Mouse (Mus musculus): Measurements from ENCODE around the gene Rdh16. TPM values are rescaled to one million over a fixed set of nuclear protein-coding genes. Genes with fewer than 3 reads are reported as not detected.
"Not testable (repeated sequence)": the region's sequence is repeated elsewhere in the genome, so short reads cannot be mapped to it uniquely, and the experiment has no call there.

Gene Rdh16
- polyA plus RNA-seq, 1 experiment from 2014 or later: not detected

- 92% methylated on average over 2 of the region's 2 CpGs for WGBS
- ATAC-seq; H3K4me1 ChIP-seq (replicated peaks; ENCODE audit: control insufficient read depth, insufficient read depth, low read length); H3K4me2 ChIP-seq (ENCODE audit: low read length); H3K4me3 ChIP-seq (replicated peaks; ENCODE audit: low read length); H3K27me3 ChIP-seq (replicated peaks; ENCODE audit: control insufficient read depth, insufficient read depth, low read length); H3K36me3 ChIP-seq (ENCODE audit: control insufficient read depth, insufficient read depth); H3K27ac ChIP-seq (ENCODE audit: low read length); H3K9ac ChIP-seq (replicated peaks; ENCODE audit: low read depth, low read length); H3K9me3 ChIP-seq (ENCODE audit: control insufficient read depth, low read length): not testable (repeated sequence)
These were observed 20.9 kb downstream of the Rdh16 start for GRCm38 (mm10) chr10:127821806-127822205.

- no peak for ATAC-seq
- no peak overlapping the region for H3K27ac ChIP-seq (ENCODE audit: low read length)
- H3K36me3 ChIP-seq (ENCODE audit: control insufficient read depth, insufficient read depth): no peaks in the 10 kb centered on the region
- WGBS: 81% methylated on average over 6 of the region's 6 CpGs
- no peak overlapping the region for H3K4me2 ChIP-seq (ENCODE audit: low read length)
- H3K9me3 ChIP-seq (ENCODE audit: control insufficient read depth, low read length): no peaks in the 10 kb centered on the region
- H3K4me3 ChIP-seq (replicated peaks; ENCODE audit: low read length): no peak overlapping the region
- H3K9ac ChIP-seq (replicated peaks; ENCODE audit: low read depth, low read length): no peak overlapping the region
- no peaks in the 10 kb centered on the region for H3K4me1 ChIP-seq (replicated peaks; ENCODE audit: control insufficient read depth, insufficient read depth, low read length)
- H3K27me3 ChIP-seq (replicated peaks; ENCODE audit: control insufficient read depth, insufficient read depth, low read length): no peaks in the 10 kb centered on the region
These were observed 24.4 kb downstream of the Rdh16 start for GRCm38 (mm10) chr10:127825386-127825785.

- ATAC-seq: peak; percentile 49
- H3K27ac ChIP-seq (ENCODE audit: low read length): no peak overlapping the region
- no peaks in the 10 kb centered on the region for H3K36me3 ChIP-seq (ENCODE audit: control insufficient read depth, insufficient read depth)
- no peaks in the 10 kb centered on the region for H3K9me3 ChIP-seq (ENCODE audit: control insufficient read depth, low read length)
- WGBS: 41% methylated on average over 3 of the region's 3 CpGs
- no peaks in the 10 kb centered on the region for H3K27me3 ChIP-seq (replicated peaks; ENCODE audit: control insufficient read depth, insufficient read depth, low read length)
- no peak overlapping the region for H3K4me3 ChIP-seq (replicated peaks; ENCODE audit: low read length)
- H3K4me1 ChIP-seq (replicated peaks; ENCODE audit: control insufficient read depth, insufficient read depth, low read length): no peaks in the 10 kb centered on the region
- H3K9ac ChIP-seq (replicated peaks; ENCODE audit: low read depth, low read length): no peak overlapping the region
- H3K4me2 ChIP-seq (ENCODE audit: low read length): no peak overlapping the region
These were observed 28.2 kb downstream of the Rdh16 start for GRCm38 (mm10) chr10:127829121-127829520.

GRCm38 (mm10) chr10:127834186-127834585, 33.2 kb downstream of the Rdh16 start:
- H3K9me3 ChIP-seq (ENCODE audit: control insufficient read depth, low read length); H3K36me3 ChIP-seq (ENCODE audit: control insufficient read depth, insufficient read depth); H3K27me3 ChIP-seq (replicated peaks; ENCODE audit: control insufficient read depth, insufficient read depth, low read length); H3K4me2 ChIP-seq (ENCODE audit: low read length); H3K9ac ChIP-seq (replicated peaks; ENCODE audit: low read depth, low read length); H3K4me3 ChIP-seq (replicated peaks; ENCODE audit: low read length); ATAC-seq; H3K4me1 ChIP-seq (replicated peaks; ENCODE audit: control insufficient read depth, insufficient read depth, low read length); H3K27ac ChIP-seq (ENCODE audit: low read length): not testable (repeated sequence)
- WGBS: 98% methylated on average over 1 of the region's 1 CpGs

- no peaks in the 10 kb centered on the region for H3K27me3 ChIP-seq (replicated peaks; ENCODE audit: control insufficient read depth, insufficient read depth, low read length)
- 86% methylated on average over 5 of the region's 5 CpGs for whole genome bisulfite sequencing
- no peak for ATAC-seq
- H3K9me3 ChIP-seq (ENCODE audit: control insufficient read depth, low read length): no peaks in the 10 kb centered on the region
- no peaks in the 10 kb centered on the region for H3K36me3 ChIP-seq (ENCODE audit: control insufficient read depth, insufficient read depth)
- H3K4me3 ChIP-seq (replicated peaks; ENCODE audit: low read length): no peak overlapping the region
- H3K4me1 ChIP-seq (replicated peaks; ENCODE audit: control insufficient read depth, insufficient read depth, low read length): no peaks in the 10 kb centered on the region
- H3K4me2 ChIP-seq (ENCODE audit: low read length): no peak overlapping the region
- no peak overlapping the region for H3K27ac ChIP-seq (ENCODE audit: low read length)
- H3K9ac ChIP-seq (replicated peaks; ENCODE audit: low read depth, low read length): no peak overlapping the region
These were observed 34.3 kb downstream of the Rdh16 start for GRCm38 (mm10) chr10:127835292-127835691.

GRCm38 (mm10) chr10:127837793-127838192, 36.8 kb downstream of the Rdh16 start:
- ATAC-seq; H3K4me2 ChIP-seq (ENCODE audit: low read length): not testable (repeated sequence)

GRCm38 (mm10) chr10:127838539-127838938, 37.6 kb downstream of the Rdh16 start:
- Histone ChIP-seq H3K4me1 (replicated peaks; ENCODE audit: control insufficient read depth, insufficient read depth, low read length) (no peaks in the 10 kb centered on the region), H3K9ac (replicated peaks; ENCODE audit: low read depth, low read length) (no peak overlapping the region), H3K4me3 (replicated peaks; ENCODE audit: low read length) (no peak overlapping the region), H3K4me2 (ENCODE audit: low read length) (no peak overlapping the region), H3K9me3 (ENCODE audit: control insufficient read depth, low read length) (no peaks in the 10 kb centered on the region), H3K27me3 (replicated peaks; ENCODE audit: control insufficient read depth, insufficient read depth, low read length) (no peaks in the 10 kb centered on the region), H3K27ac (ENCODE audit: low read length) (no peak overlapping the region), H3K36me3 (ENCODE audit: control insufficient read depth, insufficient read depth) (no peaks in the 10 kb centered on the region)
- ATAC-seq: no peak
- WGBS: 94% methylated on average over 2 of the region's 2 CpGs

More at GRCm38 (mm10) chr10:127837793-127838192, 36.8 kb downstream of the Rdh16 start:
- not testable (repeated sequence) for H3K4me3 ChIP-seq (replicated peaks; ENCODE audit: low read length); H3K9ac ChIP-seq (replicated peaks; ENCODE audit: low read depth, low read length); H3K27ac ChIP-seq (ENCODE audit: low read length); H3K9me3 ChIP-seq (ENCODE audit: control insufficient read depth, low read length); H3K36me3 ChIP-seq (ENCODE audit: control insufficient read depth, insufficient read depth); H3K27me3 ChIP-seq (replicated peaks; ENCODE audit: control insufficient read depth, insufficient read depth, low read length); H3K4me1 ChIP-seq (replicated peaks; ENCODE audit: control insufficient read depth, insufficient read depth, low read length)
- 94% methylated on average over 5 of the region's 5 CpGs for WGBS

- H3K27me3 ChIP-seq (replicated peaks; ENCODE audit: control insufficient read depth, insufficient read depth, low read length): no peaks in the 10 kb centered on the region
- no peaks in the 10 kb centered on the region for H3K36me3 ChIP-seq (ENCODE audit: control insufficient read depth, insufficient read depth)
- no peak overlapping the region for H3K27ac ChIP-seq (ENCODE audit: low read length)
- H3K4me1 ChIP-seq (replicated peaks; ENCODE audit: control insufficient read depth, insufficient read depth, low read length): no peaks in the 10 kb centered on the region
- no peak overlapping the region for H3K4me2 ChIP-seq (ENCODE audit: low read length)
- WGBS: 66% methylated on average over 2 of the region's 2 CpGs
- H3K4me3 ChIP-seq (replicated peaks; ENCODE audit: low read length): no peak overlapping the region
- H3K9ac ChIP-seq (replicated peaks; ENCODE audit: low read depth, low read length): no peak overlapping the region
- no peaks in the 10 kb centered on the region for H3K9me3 ChIP-seq (ENCODE audit: control insufficient read depth, low read length)
- ATAC-seq: no peak
These were observed 39.8 kb downstream of the Rdh16 start for GRCm38 (mm10) chr10:127840776-127841175.

GRCm38 (mm10) chr10:127845945-127846344, 45.0 kb downstream of the Rdh16 start:
- not testable (repeated sequence) for H3K9me3 ChIP-seq (ENCODE audit: control insufficient read depth, low read length); H3K36me3 ChIP-seq (ENCODE audit: control insufficient read depth, insufficient read depth); ATAC-seq; H3K4me3 ChIP-seq (replicated peaks; ENCODE audit: low read length); H3K9ac ChIP-seq (replicated peaks; ENCODE audit: low read depth, low read length); H3K27me3 ChIP-seq (replicated peaks; ENCODE audit: control insufficient read depth, insufficient read depth, low read length); H3K27ac ChIP-seq (ENCODE audit: low read length); H3K4me2 ChIP-seq (ENCODE audit: low read length); H3K4me1 ChIP-seq (replicated peaks; ENCODE audit: control insufficient read depth, insufficient read depth, low read length)
- WGBS: 92% methylated on average over 5 of the region's 5 CpGs

GRCm38 (mm10) chr10:127848089-127848488, 47.1 kb downstream of the Rdh16 start:
- H3K27me3 ChIP-seq (replicated peaks; ENCODE audit: control insufficient read depth, insufficient read depth, low read length): no peaks in the 10 kb centered on the region
- 82% methylated on average over 1 of the region's 1 CpGs for WGBS
- no peak overlapping the region for H3K4me3 ChIP-seq (replicated peaks; ENCODE audit: low read length)
- no peak overlapping the region for H3K27ac ChIP-seq (ENCODE audit: low read length)
- H3K36me3 ChIP-seq (ENCODE audit: control insufficient read depth, insufficient read depth): no peaks in the 10 kb centered on the region
- no peaks in the 10 kb centered on the region for H3K4me1 ChIP-seq (replicated peaks; ENCODE audit: control insufficient read depth, insufficient read depth, low read length)
- no peak overlapping the region for H3K9ac ChIP-seq (replicated peaks; ENCODE audit: low read depth, low read length)
- H3K9me3 ChIP-seq (ENCODE audit: control insufficient read depth, low read length): no peaks in the 10 kb centered on the region
- H3K4me2 ChIP-seq (ENCODE audit: low read length): no peak overlapping the region
- ATAC-seq: no peak
